Mouse (Mus musculus) layer of hippocampus, adult 2 months (tissue): Measurements from ENCODE around the gene Otop2. TPM values are rescaled to one million over a fixed set of nuclear protein-coding genes. Genes with fewer than 3 reads are reported as not detected.

Source experiments
- DNase-seq, 2 experiments: peaks; one replicate each; pipeline ENCODE4 v3.0.0; 2022; ENCODE audit warnings: low spot score in 2 of 2
- H3K27ac ChIP-seq: fragments of 200-600 bp; 2 replicates; pipeline ENCODE4 v1.8.1; 2022
- H3K4me3 ChIP-seq: fragments of 200-600 bp; 2 replicates; pipeline ENCODE4 v1.8.1; 2022; ENCODE audit warnings: mild to moderate bottlenecking
- CTCF ChIP-seq: fragments of 200-600 bp; conservative IDR thresholded peaks from 2 replicates; pipeline ENCODE4 v1.8.1; 2022; ENCODE audit warnings: antibody characterized with exemption, mild to moderate bottlenecking, moderate library complexity
- total RNA-seq, 2 experiments: library from RNA; stranded (reverse); gene quantifications; 2 replicates each; pipeline ENCODE4 v1.2.3; 2021

The Otop2 gene
- total RNA-seq, 2 experiments from 2014 or later = 0.51 to 0.59 TPM

DNA sequence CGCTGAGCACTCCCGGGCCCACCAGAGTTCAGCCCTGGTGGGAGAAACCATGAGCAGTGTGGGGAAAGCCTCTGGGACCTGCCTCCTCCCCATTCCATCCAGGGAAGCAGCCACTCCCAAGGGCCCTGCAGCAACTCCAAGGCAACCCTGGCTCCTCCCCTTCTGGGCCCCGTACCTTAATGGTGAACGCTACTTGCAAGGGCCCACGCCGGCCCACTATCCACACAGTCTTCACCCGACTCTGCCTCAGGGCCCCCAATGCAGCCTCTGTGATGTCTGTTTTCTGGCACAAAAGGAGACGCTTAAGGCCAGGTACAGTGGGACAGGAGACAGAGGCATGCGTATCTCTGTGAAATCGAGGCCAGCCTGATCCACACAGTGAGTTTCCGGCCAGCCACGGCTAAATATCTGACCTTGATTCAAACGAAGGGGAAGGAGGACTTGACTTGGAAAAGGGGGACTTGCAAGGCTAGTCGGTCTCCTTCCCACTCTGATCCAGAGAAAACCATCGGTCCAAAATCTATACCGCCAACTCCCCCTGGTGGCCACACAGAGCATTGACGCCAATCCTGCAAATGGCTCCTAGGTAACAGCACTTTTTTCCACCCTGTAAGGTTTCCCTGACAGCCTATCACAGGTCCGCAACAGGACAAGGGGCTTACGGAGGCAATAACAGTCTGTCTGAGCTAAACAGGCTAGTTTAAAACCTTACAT, 36.7 kb upstream of the Otop2 start:
- H3K27ac ChIP-seq = peak overlapping the region; percentile 59; the same call in 1 of the 2 replicates
- peak; percentile 81 to 89 for DNase-seq
- no peak overlapping the region for H3K4me3 ChIP-seq
- peak; percentile 98 for TF ChIP-seq CTCF

DNA sequence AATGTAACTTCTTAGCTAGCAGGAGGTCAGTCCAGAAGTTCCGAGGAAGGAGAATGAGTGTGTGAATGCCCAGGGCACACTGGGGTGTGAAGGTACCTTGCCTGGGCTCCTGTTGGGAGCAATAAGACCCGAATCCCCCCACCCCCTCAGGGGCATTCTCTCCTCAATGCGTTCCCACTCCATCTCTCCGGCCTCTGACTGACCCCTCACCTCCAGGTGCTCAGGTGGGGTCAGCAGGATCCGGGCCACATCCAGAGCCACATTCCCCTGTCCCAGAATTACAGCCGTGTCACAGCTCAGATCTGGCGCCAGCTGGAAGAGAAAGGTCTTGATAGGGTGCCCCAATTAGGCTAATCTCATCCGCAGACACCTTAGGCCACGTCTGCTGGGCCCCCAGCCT, 35.9 kb upstream of the Otop2 start:
- Histone ChIP-seq H3K27ac (no peak overlapping the region), H3K4me3 (no peak overlapping the region)
- DNase-seq = no peak
- TF ChIP-seq CTCF = no peak

DNA sequence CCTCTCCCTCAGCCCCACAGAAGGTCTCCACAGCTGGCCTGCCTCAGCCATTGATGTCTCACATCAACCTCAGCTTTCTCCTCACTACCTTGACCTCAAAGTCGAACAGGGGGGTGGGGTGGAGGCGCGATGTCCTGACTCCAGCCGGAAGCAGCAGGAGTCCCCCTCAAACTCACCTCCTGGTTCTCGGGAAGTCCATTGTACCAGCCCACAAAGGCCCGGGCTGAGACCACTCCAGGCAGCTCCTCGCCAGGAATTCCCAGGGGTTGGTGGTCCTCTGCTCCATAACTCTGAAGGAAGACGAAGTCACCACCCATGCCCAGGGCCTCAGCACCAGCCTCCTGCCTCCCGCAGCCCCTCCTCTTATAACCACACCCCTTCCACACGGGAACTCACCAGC, 35.5 kb upstream of the Otop2 start:
- TF ChIP-seq CTCF = no peak
- DNase-seq = no peak
- Histone ChIP-seq H3K4me3 (no peak overlapping the region), H3K27ac (no peak overlapping the region)

DNA sequence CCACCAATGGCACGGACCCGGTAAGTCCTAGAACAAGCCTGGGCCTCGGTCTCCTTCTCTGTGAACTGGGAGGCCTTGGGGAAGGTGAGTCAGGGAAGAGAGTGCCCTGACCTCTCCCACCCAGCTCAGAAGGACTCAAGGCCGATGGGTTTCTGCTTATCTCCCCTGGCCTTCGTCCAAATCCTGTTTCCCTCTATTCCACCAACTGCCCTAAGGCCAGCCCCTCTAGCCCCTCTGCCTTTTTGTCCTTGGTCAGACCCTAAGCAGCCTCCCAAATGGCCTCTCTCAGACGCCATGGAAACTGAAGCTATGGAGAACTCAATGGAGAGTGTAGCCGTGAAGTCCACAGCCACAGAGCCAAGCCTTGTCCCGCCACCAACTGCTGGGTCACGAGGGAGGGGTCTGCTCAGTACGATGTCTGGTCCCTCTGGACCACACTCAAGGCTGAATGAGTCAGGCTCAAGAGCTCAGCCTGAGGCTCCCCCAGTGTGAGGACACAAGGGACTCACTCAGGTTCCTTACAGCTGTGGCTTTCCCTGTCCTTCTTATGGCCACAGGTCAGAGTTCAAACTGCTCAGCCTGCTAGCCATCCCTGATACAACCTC, 34.0 kb upstream of the Otop2 start:
- DNase-seq = no peak
- TF ChIP-seq CTCF = no peak
- Histone ChIP-seq H3K27ac (no peak overlapping the region), H3K4me3 (no peak overlapping the region)

DNA sequence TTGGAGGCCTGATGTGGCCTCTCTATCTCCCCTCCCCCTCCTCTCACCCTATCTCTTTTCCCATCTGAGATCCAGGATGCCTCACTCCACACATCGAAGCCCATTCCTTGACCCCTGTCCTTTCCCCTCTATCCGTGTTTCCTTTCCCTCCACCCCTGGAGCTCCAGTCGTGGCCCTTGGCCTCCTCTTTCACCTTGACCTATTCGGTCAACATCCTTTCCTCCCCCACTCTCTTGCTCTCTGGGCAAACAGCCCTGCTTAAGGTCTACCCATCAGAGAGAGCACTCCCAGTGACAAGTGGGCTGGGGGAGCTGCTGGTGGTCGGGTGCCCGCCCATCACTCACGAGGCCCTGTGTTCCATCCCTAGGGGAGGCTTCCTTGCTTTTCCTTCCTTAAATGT, 33.2 kb upstream of the Otop2 start:
- Histone ChIP-seq H3K27ac (no peak overlapping the region), H3K4me3 (no peak overlapping the region)
- no peak for TF ChIP-seq CTCF
- no peak for DNase-seq

DNA sequence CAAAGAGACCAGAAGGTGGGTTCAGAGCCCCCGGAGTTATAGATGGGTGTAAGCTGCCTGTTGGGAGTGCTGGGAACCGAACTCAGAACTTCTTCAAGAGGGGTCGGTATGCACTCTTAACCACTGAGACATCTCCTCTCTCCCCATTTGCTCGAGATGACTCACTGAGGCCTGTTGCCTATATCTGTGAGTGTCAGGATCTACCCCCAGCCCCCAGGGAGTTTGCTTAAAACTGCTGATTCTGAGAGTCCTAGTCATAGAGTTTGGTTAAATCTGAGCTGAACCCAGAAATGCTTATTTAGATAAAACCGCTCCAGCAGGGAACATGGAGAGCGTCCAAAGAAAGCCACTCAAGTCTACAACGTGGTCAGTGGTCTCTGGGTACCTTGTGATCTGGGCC, 32.8 kb upstream of the Otop2 start:
- DNase-seq = no peak
- no peak for TF ChIP-seq CTCF
- no peak overlapping the region for H3K4me3 ChIP-seq
- no peak overlapping the region for H3K27ac ChIP-seq

DNA sequence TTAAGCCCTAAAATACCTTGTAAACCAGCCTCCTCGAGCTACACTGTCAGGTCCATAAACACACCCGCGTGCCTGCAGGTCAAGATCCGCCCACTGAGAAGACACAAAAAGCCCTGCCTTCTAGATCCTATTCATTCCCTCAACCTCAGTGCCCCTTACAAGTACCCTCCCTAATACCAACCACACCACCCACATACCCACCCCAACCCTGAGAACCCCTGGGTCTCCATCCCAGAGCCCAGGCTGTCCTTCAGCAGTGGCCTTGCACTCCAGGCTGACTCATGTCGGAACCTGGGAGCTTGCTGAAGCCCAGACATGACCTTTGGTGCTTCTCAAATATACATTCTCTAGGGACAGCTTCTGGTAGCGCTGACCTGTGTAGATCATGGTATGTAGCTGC, 32.2 kb upstream of the Otop2 start:
- no peak for DNase-seq
- TF ChIP-seq CTCF = no peak
- no peak overlapping the region for H3K4me3 ChIP-seq
- no peak overlapping the region for H3K27ac ChIP-seq

DNA sequence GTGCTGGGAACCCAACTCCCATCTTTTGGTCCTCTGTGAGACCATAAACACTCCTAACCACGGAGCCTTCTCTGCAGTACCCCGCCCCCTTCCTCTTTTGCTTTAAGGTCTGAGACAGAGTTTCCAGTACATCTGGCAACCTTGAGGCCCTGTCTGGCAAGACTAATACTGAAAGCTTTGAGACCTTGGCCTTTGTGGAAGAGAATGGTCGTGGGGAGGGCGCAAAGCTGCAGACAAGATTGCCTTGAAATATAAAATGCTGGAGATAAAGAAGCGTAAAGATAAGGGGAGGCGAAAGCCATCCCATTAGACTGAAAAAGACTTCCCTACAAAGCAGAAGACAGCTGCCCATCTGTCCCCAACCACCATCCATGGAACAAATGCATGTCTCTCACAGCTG, 31.5 kb upstream of the Otop2 start:
- Histone ChIP-seq H3K4me3 (no peak overlapping the region; the same call in 1 of the 2 replicates), H3K27ac (no peak overlapping the region)
- no peak for TF ChIP-seq CTCF
- DNase-seq = no peak

DNA sequence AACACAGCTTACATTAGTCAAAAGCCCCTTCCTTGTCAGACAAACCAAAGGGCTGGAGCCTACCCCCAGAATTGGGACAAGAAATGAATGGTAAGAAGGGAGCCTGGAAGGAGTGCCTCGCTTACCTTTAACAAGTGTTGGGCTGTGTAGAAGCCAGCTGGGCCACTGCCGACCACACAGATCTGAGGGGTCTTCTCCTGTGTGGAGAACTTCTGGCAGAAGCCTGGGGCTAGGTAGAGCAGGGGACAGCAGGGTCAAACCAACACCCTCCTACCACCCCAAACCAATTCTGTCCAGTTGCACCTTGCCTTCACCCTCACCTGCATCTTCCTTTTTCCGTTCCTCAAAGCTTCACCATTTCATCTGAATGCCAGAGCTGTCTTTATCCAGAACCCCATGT, 31.0 kb upstream of the Otop2 start:
- Histone ChIP-seq H3K27ac (peak overlapping the region; percentile 93; the same call in 1 of the 2 replicates), H3K4me3 (peak overlapping the region; percentile 81)
- DNase-seq = no peak
- no peak for TF ChIP-seq CTCF

DNA sequence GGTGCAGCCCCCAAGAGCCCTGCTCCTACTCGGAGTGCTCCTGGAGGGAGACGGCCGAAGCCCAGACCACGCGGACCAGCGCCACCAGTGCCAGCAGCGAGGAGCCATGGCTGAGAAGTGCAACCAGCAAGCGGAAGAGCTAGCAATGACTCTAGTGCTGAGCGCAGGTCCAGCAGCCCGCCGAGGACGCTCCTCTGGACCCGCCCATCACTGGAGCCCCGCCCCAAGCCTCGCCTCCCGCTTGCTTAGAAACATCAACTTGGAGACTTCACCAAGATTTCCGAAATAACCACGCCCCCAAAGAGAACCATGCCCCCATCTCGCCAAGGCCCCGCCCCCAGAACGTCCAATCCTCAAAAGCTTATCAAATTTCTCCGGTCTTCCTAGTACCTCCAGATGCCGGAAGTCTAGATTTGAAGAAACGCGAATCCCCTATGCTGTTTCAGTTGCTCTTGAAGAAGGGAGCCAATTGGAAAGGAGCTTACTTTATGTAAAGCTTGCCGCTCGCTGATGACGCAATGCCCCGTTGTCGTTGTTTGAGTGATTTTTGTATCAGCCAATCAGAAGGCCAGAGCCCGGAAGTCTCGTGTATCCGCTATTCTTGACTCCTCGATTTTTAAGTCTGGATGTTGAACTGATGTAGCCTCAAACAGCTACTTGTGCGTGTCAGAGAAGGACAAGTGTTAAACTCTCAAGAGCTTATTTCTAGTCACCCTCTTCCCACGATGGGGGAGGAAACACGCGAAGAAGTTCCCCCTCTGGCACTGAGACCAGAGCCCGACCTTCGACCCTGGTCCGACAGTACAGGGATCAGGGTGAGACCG, 30.0 kb upstream of the Otop2 start, which contains the start of gene Fdxr:
Fdxr (minus strand) TSS at position 271 of the 824 bp plus-strand sequence.
- TF ChIP-seq CTCF = peak; percentile 18; the same call in 1 of the 2 replicates
- Histone ChIP-seq H3K4me3 (peak within 1 kb of the TSS; percentile 81), H3K27ac (peak within 1 kb of the TSS; percentile 93)
- DNase-seq = peak; percentile 96 to 98

DNA sequence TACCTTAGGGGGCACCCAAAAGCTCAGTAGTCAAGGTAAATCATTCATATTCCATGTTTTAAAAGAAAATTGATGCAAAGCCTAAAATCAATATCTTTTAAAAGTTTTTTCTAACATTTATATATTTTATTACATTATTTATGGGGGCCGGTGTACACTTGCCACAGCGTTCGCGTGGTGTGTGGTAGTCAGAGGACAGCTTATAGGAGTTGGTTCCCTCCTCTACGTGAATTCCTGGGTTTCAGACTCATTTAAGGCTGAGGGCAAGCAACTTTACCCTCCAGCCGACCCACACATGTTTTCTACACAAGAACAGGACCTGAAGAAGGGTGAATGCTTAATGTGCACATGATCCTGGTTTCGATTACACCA, 29.4 kb upstream of the Otop2 start:
- Histone ChIP-seq H3K27ac (peak overlapping the region; percentile 93), H3K4me3 (peak overlapping the region; percentile 81)
- no peak for TF ChIP-seq CTCF
- DNase-seq = no peak

DNA sequence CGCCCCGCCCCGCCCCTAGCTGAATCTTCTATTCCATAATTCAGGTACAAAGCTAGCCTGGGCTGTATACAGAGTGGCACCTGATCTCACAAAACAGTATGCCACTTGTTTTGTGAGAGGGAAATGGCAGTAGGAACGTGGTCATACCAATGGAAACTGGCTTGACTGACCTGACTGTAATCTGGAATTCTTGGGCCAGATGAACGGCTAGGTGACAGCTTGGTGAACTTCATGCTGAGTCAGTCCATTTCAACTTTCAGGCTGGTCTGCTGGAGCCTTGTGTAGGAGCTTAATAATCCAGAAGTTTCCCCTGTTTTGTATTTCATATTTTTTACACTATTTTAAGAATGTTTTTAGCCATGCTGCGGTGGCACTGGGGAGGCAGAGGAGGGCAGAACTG, 28.8 kb upstream of the Otop2 start:
- DNase-seq = no peak
- no peak for TF ChIP-seq CTCF
- H3K4me3 ChIP-seq = no peak overlapping the region
- H3K27ac ChIP-seq = no peak overlapping the region

DNA sequence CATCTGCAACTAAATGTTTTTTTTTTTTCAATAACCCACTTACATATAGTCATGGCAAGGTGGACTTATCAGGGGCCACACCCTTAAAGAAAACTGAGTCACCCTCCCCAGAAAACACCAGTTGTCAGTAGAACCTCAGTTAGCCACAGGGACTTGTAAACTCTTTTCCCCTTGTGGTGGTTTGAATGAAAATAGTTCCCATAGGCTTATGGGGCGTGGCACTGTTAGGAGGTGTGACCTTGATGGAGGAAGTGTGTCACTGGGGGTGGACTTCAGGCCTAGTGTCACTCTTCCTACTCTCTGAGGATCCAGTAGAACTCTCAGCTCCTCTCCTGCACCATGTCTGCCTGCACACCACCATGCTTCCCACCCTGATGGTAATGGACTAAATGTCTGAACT, 27.2 kb upstream of the Otop2 start:
- Histone ChIP-seq H3K27ac (no peak overlapping the region), H3K4me3 (no peak overlapping the region)
- TF ChIP-seq CTCF = no peak
- DNase-seq = no peak
